Comparison of ENCODE assay signal across 27 mouse cellular contexts in genomic region chr3:144515286-144515685, GRCm38 (mm10). TPM values are rescaled to one million over a fixed set of nuclear protein-coding genes. Genes with fewer than 3 reads are reported as not detected.
DNase-seq lines count a peak whose midpoint lies in the region; ATAC-seq and TF ChIP-seq lines count a peak whose summit lies in the region.
"Had no signal": no experiment of that assay in that cellular context is flagged by ENCODE, and none has a peak within 500 bp of the region (broad histone marks: within the 10 kb centered on the region; RNA-seq: fewer than 3 reads in every experiment).

No protein-coding gene starts in this region.

- TF ChIP-seq CTCF in heart, adult 2 months (IDR thresholded peaks at IDR 0.05): no peak

- no peak overlapping the region for H3K27ac ChIP-seq in heart, adult 2 months
- no peak overlapping the region for H3K27ac ChIP-seq in forebrain, embryonic 12.5 days
- H3K27ac ChIP-seq: embryonic facial prominence, embryonic 13.5 days; embryonic facial prominence, embryonic 15.5 days; forebrain, embryonic 10.5 days; forebrain, embryonic 13.5 days; forebrain, embryonic 15.5 days had no signal

- no peak for TF ChIP-seq EP300 in heart, adult 2 months (IDR thresholded peaks at IDR 0.05; ENCODE audit: insufficient read depth, low read depth, low read length)

- WGBS in heart, adult 2 months: 87% methylated on average over 7 of the region's 7 CpGs
- WGBS in forebrain, embryonic 12.5 days: 89% methylated on average over 7 of the region's 7 CpGs

- no peaks in the 10 kb centered on the region; the same call in 1 of the 2 replicates for H3K79me2 ChIP-seq in heart, adult 2 months (replicated peaks; ENCODE audit: control insufficient read depth, insufficient read depth, low read length)

- no peak for ATAC-seq in forebrain, embryonic 12.5 days (ENCODE audit: low FRiP score)
- ATAC-seq: activated CD4-positive, CD25-positive, alpha-beta regulatory T cell, adult 4 months; CD4-positive, CD25-positive, alpha-beta regulatory T cell, adult 4 months; forebrain, embryonic 13.5 days; forebrain, embryonic 15.5 days; forebrain, postnatal 0 days; Patski had no signal

- intact Hi-C loops in heart, adult 2 months (cut with DNase I): no loop called here

- no peaks in the 10 kb centered on the region for H3K4me1 ChIP-seq in heart, adult 2 months (ENCODE audit: control insufficient read depth, insufficient read depth, low read length)
- peaks cover 8% of the 10 kb centered on the region for H3K4me1 ChIP-seq in forebrain, embryonic 12.5 days
- H3K4me1 ChIP-seq: embryonic facial prominence, embryonic 13.5 days; embryonic facial prominence, embryonic 15.5 days had no signal

- H3K27me3 ChIP-seq in heart, adult 2 months (ENCODE audit: control insufficient read depth, insufficient read depth, low read length): no peaks in the 10 kb centered on the region
- no peaks in the 10 kb centered on the region for H3K27me3 ChIP-seq in forebrain, embryonic 12.5 days
- H3K27me3 ChIP-seq: CH12.LX; embryonic facial prominence, embryonic 13.5 days; embryonic facial prominence, embryonic 15.5 days; forebrain, embryonic 13.5 days; forebrain, embryonic 15.5 days; Patski had no signal

- H3K36me3 ChIP-seq in heart, adult 2 months (ENCODE audit: control insufficient read depth, insufficient read depth, low read length): no peaks in the 10 kb centered on the region
- no peaks in the 10 kb centered on the region for H3K36me3 ChIP-seq in forebrain, embryonic 12.5 days (replicated peaks)
- H3K36me3 ChIP-seq: embryonic facial prominence, embryonic 15.5 days; forebrain, embryonic 10.5 days; forebrain, embryonic 15.5 days had no signal

- no peak overlapping the region for H3K4me3 ChIP-seq in heart, adult 2 months
- no peak overlapping the region for H3K4me3 ChIP-seq in forebrain, embryonic 12.5 days (replicated peaks)
- H3K4me3 ChIP-seq: embryonic facial prominence, embryonic 13.5 days; embryonic facial prominence, embryonic 15.5 days; erythroblast, embryonic 14.5 days; forebrain, embryonic 10.5 days; forebrain, embryonic 13.5 days; forebrain, embryonic 15.5 days had no signal

- TF ChIP-seq POLR2A in heart, adult 2 months (IDR thresholded peaks at IDR 0.05; ENCODE audit: insufficient read depth, low read depth, low read length): no peak

- peak; percentile 34 to 77 for DNase-seq in adrenal gland, adult (ENCODE audit: inconsistent age in 2 of 2, low spot score in 1 of 2)
- DNase-seq in adrenal gland, postnatal 4 days (ENCODE audit: low spot score in 2 of 2): no peak
- DNase-seq in adrenal gland, adult 2 months: peak; percentile 68
- DNase-seq in adrenal gland, postnatal 10 days: peak; percentile 25
- peak; percentile 12 for DNase-seq in adrenal gland, postnatal 25 days
- no peak for DNase-seq in heart, adult 2 months
- no peak for DNase-seq in frontal cortex, postnatal 36 days (ENCODE audit: low spot score in 2 of 2)
- DNase-seq: B cell, adult 2 months; cerebellum, adult 11-12 months; cerebellum, adult 2 months; cerebellum, adult 9-10 months; cerebellum, postnatal 10 days; cerebellum, postnatal 25 days; embryo, embryonic 11 days; forebrain, postnatal 0 days had no signal

- no peak overlapping the region for H3K4me2 ChIP-seq in forebrain, embryonic 12.5 days
- H3K4me2 ChIP-seq: embryonic facial prominence, embryonic 13.5 days; embryonic facial prominence, embryonic 15.5 days; forebrain, embryonic 13.5 days; forebrain, embryonic 15.5 days had no signal

- H3K9me3 ChIP-seq in forebrain, embryonic 12.5 days: no peaks in the 10 kb centered on the region
- H3K9me3 ChIP-seq: embryonic facial prominence, embryonic 13.5 days; embryonic facial prominence, embryonic 15.5 days; forebrain, embryonic 10.5 days; forebrain, embryonic 13.5 days; forebrain, embryonic 15.5 days; G1E had no signal

- no peak overlapping the region for H3K9ac ChIP-seq in heart, adult 2 months (ENCODE audit: low read depth, low read length)
- H3K9ac ChIP-seq in forebrain, embryonic 12.5 days: no peak overlapping the region
- H3K9ac ChIP-seq: embryonic facial prominence, embryonic 13.5 days; embryonic facial prominence, embryonic 15.5 days; forebrain, embryonic 13.5 days; forebrain, embryonic 15.5 days; forebrain, postnatal 0 days had no signal

RNA-seq across cellular contexts. Expression of gene Hs2st1, which starts 54.7 kb away (rescaled TPM):
- 10 to 100 TPM; 27.8 to 31.1 TPM for total RNA-seq in adrenal gland, postnatal 4 days (2021)
- 10 to 100 TPM; 18.9 to 20.1 TPM for total RNA-seq in adrenal gland, adult 2 months (2021)
- polyA plus RNA-seq in adrenal gland, adult 2 months (2012; rRNA removed): 2.7 and 2.8 TPM in 2 replicates
- total RNA-seq in adrenal gland, postnatal 10 days (2021): 10 to 100 TPM; 19.2 to 19.5 TPM
- 12.9 and 19.5 TPM in 2 replicates for total RNA-seq in adrenal gland, postnatal 25 days (2021)
- 1 to 10 TPM; 7.2 to 8.4 TPM for total RNA-seq in heart, adult 2 months (2021)
- 2.3 and 5.2 TPM in 2 replicates for polyA plus RNA-seq in heart, adult 2 months (2012; rRNA removed)
- polyA plus RNA-seq in forebrain, embryonic 12.5 days (2016; fragmentation: Nextera tagmentation; extraction: Ambion mirVana): 35.7 and 39.1 TPM in 2 replicates

RNA-seq across cellular contexts. Expression of gene Selenof, which starts 54.8 kb away (rescaled TPM):
- total RNA-seq in adrenal gland, postnatal 4 days (2021): 100 to 1,000 TPM; 288 to 291 TPM
- total RNA-seq in adrenal gland, adult 2 months (2021): 100 to 1,000 TPM; 353 to 369 TPM
- polyA plus RNA-seq in adrenal gland, adult 2 months (2012; rRNA removed): 125 and 154 TPM in 2 replicates
- 100 to 1,000 TPM; 283 to 295 TPM for total RNA-seq in adrenal gland, postnatal 10 days (2021)
- 249 and 324 TPM in 2 replicates for total RNA-seq in adrenal gland, postnatal 25 days (2021)
- total RNA-seq in heart, adult 2 months (2021): 100 to 1,000 TPM; 127 to 136 TPM
- polyA plus RNA-seq in heart, adult 2 months (2012; rRNA removed): 97.2 and 155 TPM in 2 replicates
- 467 and 480 TPM in 2 replicates for polyA plus RNA-seq in forebrain, embryonic 12.5 days (2016; fragmentation: Nextera tagmentation; extraction: Ambion mirVana)

Comparison
In these comparisons a context has a peak if more than half of its experiments do, and no peak if none do; other contexts are left out.
1. DNase-seq: peak in adrenal gland, adult (2 of 2), adrenal gland, adult 2 months (single experiment), adrenal gland, postnatal 10 days (single experiment) and adrenal gland, postnatal 25 days (single experiment); none in adrenal gland, postnatal 4 days (0 of 2), heart, adult 2 months (0 of 2) and frontal cortex, postnatal 36 days (0 of 2).